Mouse (Mus musculus): ENCODE data around the gene Ppp1r37. TPM values are rescaled to one million over a fixed set of nuclear protein-coding genes. Genes with fewer than 3 reads are reported as not detected.

The Ppp1r37 gene
- polyA plus RNA-seq, 1 experiment from 2014 or later = 4.5 TPM

DNA sequence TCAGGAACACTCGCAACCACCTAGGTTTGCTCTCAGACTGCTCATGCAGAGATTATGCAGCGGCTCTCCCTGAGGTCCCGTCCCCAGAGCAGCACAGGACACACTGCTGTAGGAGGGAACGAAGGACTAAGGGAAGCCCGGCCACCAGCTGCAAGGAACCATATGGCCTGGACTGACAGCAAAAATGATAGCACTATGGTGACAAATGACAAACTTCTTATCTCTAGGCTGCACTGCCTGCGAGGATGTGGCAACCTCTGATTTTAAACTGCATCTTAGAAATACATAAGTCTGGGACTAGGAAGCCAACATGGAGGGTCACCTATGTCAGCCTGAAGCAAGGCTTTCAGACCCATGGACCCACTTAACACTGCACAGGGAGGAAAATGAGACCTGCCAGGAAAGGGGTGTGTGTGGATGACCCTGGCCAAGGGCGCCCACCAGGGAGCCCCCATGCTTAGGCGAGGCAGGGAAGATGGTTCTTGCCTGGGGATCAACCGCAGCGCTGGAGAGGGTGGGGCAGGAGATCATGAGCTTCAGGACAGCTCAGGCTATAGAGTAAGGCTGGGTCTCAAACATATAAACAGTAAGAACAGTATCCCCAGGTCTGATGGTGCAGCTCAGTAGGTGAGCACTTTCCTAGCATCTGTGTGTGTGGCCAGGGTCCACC is 30.3 kb upstream of the Ppp1r37 start:
- Histone ChIP-seq H3K27me3 (ENCODE audit: control insufficient read depth, insufficient read depth, low read length) (no peaks in the 10 kb centered on the region), H3K9me3 (ENCODE audit: control insufficient read depth, low read length) (no peaks in the 10 kb centered on the region), H3K27ac (ENCODE audit: low read depth, low read length) (no peak overlapping the region), H3K4me3 (ENCODE audit: low read depth, low read length) (no peak overlapping the region), H3K4me1 (ENCODE audit: control insufficient read depth, insufficient read depth, low read length) (no peaks in the 10 kb centered on the region), H3K36me3 (ENCODE audit: control insufficient read depth, insufficient read depth, low read length) (peaks cover 33% of the 10 kb centered on the region), H3K4me2 (ENCODE audit: low read depth) (no peak overlapping the region), H3K9ac (ENCODE audit: low read length) (no peak overlapping the region)
- 89% methylated on average over 10 of the region's 10 CpGs for WGBS
- no peak for DNase-seq (ENCODE audit: low spot score)
- no peak for ATAC-seq (ENCODE audit: insufficient read depth, low FRiP score, low TSS enrichment)

DNA sequence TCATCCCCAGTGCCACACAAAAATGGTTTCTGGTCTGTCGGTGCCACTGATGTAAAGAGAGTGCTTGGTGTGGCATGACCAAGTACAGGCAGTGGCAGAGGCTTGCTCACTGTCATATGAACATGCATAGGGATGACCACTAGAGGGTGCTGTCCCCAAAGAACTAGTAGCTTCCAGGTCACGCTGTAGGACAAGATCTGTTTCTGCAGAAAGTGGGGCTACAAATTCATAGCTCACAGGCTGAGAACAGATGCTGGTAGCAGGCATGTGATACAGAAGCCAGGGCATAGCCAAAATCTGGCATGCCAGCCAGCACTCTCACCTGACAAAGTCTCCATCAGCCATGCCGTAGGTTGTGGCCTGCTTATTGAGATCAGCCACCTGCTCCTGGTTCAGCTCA is 27.0 kb upstream of the Ppp1r37 start:
- H3K9ac ChIP-seq (ENCODE audit: low read length) = no peak overlapping the region
- H3K27ac ChIP-seq (ENCODE audit: low read depth, low read length) = no peak overlapping the region
- H3K9me3 ChIP-seq (ENCODE audit: control insufficient read depth, low read length) = no peaks in the 10 kb centered on the region
- DNase-seq (ENCODE audit: low spot score) = peak; percentile 63
- H3K36me3 ChIP-seq (ENCODE audit: control insufficient read depth, insufficient read depth, low read length) = peaks cover 41% of the 10 kb centered on the region
- 60% methylated on average over 3 of the region's 3 CpGs for WGBS
- ATAC-seq (ENCODE audit: insufficient read depth, low FRiP score, low TSS enrichment) = peak; percentile 49
- H3K4me1 ChIP-seq (ENCODE audit: control insufficient read depth, insufficient read depth, low read length) = no peaks in the 10 kb centered on the region
- H3K27me3 ChIP-seq (ENCODE audit: control insufficient read depth, insufficient read depth, low read length) = no peaks in the 10 kb centered on the region
- no peak overlapping the region for H3K4me2 ChIP-seq (ENCODE audit: low read depth)
- no peak overlapping the region for H3K4me3 ChIP-seq (ENCODE audit: low read depth, low read length)

DNA sequence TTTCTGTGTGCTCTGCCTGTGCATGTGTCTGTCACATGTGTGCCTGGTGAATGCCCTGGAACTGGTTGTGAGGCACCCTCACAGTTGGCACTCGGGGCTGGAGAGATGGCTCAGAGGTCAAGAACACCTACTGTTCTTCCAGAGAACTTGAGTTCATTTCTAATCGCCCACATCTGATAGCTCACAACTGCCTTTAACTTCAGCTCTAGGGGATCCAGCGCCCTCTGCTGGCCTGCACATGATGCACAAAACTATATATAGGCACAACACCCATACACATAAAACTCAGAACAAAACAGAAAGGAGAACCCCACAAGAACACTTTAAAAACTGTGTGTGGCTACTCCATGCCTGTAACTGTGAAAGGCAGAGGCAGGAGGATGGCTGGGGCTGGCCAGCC is 26.3 kb upstream of the Ppp1r37 start:
- H3K4me1 ChIP-seq (ENCODE audit: control insufficient read depth, insufficient read depth, low read length) = no peaks in the 10 kb centered on the region
- no peaks in the 10 kb centered on the region for H3K27me3 ChIP-seq (ENCODE audit: control insufficient read depth, insufficient read depth, low read length)
- no peak for ATAC-seq (ENCODE audit: insufficient read depth, low FRiP score, low TSS enrichment)
- H3K4me3 ChIP-seq (ENCODE audit: low read depth, low read length) = no peak overlapping the region
- no peak overlapping the region for H3K9ac ChIP-seq (ENCODE audit: low read length)
- H3K9me3 ChIP-seq (ENCODE audit: control insufficient read depth, low read length) = no peaks in the 10 kb centered on the region
- no peak overlapping the region for H3K4me2 ChIP-seq (ENCODE audit: low read depth)
- peaks cover 44% of the 10 kb centered on the region for H3K36me3 ChIP-seq (ENCODE audit: control insufficient read depth, insufficient read depth, low read length)
- peak; percentile 64 for DNase-seq (ENCODE audit: low spot score)
- 57% methylated on average over 3 of the region's 3 CpGs for WGBS
- no peak overlapping the region for H3K27ac ChIP-seq (ENCODE audit: low read depth, low read length)

DNA sequence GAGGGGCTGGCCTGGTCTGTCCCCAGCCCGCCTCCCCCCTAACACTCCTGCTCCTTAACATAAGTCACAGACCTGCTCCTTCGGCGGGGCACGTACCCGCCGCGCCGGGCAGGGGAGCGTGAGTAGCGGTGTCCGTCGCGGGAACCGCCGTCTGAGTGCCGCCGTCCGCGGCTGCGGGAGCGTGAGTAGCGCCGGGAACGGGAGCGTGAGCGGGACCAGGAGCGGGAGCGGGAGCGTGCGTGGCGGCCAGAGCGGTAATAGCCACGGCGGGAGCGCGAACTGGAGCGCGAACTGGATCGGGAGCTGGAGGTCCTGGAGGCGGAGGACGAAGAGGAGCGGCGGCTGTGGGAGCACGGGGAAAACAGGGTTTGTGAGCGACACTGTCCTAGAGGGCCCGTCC is 23.4 kb upstream of the Ppp1r37 start:
- no peak overlapping the region for H3K9ac ChIP-seq (ENCODE audit: low read length)
- no peak overlapping the region for H3K27ac ChIP-seq (ENCODE audit: low read depth, low read length)
- H3K27me3 ChIP-seq (ENCODE audit: control insufficient read depth, insufficient read depth, low read length) = no peaks in the 10 kb centered on the region
- no peak overlapping the region for H3K4me3 ChIP-seq (ENCODE audit: low read depth, low read length)
- no peak overlapping the region for H3K4me2 ChIP-seq (ENCODE audit: low read depth)
- DNase-seq (ENCODE audit: low spot score) (no peak), ATAC-seq (ENCODE audit: insufficient read depth, low FRiP score, low TSS enrichment) (no peak)
- WGBS = 72% methylated on average over 46 of the region's 46 CpGs
- H3K9me3 ChIP-seq (ENCODE audit: control insufficient read depth, low read length) = no peaks in the 10 kb centered on the region
- H3K4me1 ChIP-seq (ENCODE audit: control insufficient read depth, insufficient read depth, low read length) = no peaks in the 10 kb centered on the region
- peaks cover 45% of the 10 kb centered on the region for H3K36me3 ChIP-seq (ENCODE audit: control insufficient read depth, insufficient read depth, low read length)

DNA sequence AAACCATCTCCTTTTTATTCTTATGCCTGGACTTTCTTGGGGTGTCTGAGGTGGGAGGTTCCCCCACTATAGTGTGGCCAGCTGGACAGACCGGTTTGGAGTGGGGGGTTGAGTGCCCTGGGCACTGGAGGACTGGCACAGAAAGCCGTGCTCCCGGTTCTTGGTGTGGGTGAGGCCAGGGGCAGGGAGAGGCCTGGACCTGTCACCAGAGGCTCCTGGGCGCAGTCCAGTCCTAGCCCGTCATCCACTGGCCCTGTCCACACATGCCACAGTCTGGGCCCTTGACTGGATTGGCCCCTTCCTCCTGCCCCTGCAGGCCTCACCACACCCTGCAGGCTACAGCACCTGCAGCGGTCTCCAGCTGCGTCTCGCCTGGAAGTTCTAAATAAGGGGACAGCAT is 17.8 kb upstream of the Ppp1r37 start:
- Histone ChIP-seq H3K4me3 (ENCODE audit: low read depth, low read length) (no peak overlapping the region), H3K36me3 (ENCODE audit: control insufficient read depth, insufficient read depth, low read length) (peaks cover 12% of the 10 kb centered on the region), H3K4me1 (ENCODE audit: control insufficient read depth, insufficient read depth, low read length) (no peaks in the 10 kb centered on the region), H3K27ac (ENCODE audit: low read depth, low read length) (no peak overlapping the region), H3K27me3 (ENCODE audit: control insufficient read depth, insufficient read depth, low read length) (peaks cover 37% of the 10 kb centered on the region), H3K9me3 (ENCODE audit: control insufficient read depth, low read length) (no peaks in the 10 kb centered on the region), H3K9ac (ENCODE audit: low read length) (no peak overlapping the region), H3K4me2 (ENCODE audit: low read depth) (no peak overlapping the region)
- 86% methylated on average over 8 of the region's 8 CpGs for WGBS
- no peak for ATAC-seq (ENCODE audit: insufficient read depth, low FRiP score, low TSS enrichment)
- DNase-seq (ENCODE audit: low spot score) = no peak

DNA sequence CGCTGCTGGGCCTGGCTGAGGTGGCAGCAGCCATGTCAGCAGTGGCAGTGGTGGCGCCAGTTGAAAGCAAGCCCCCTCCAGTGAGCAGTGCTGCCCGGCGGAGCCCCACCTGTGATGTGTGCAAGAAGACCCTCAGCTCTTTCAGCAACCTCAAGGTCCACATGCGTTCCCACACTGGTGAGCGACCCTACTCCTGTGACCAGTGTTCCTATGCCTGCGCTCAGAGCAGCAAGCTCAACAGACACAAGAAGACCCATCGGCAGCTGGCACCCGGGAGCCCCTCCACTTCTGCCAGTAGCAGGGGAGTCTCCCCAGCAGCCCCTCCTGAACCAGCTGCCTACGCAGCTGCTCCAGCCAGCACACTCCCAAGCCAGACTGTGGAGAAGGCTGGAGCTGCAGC is 16.9 kb upstream of the Ppp1r37 start:
- Histone ChIP-seq H3K4me3 (ENCODE audit: low read depth, low read length) (no peak overlapping the region), H3K27ac (ENCODE audit: low read depth, low read length) (no peak overlapping the region), H3K4me1 (ENCODE audit: control insufficient read depth, insufficient read depth, low read length) (no peaks in the 10 kb centered on the region), H3K9me3 (ENCODE audit: control insufficient read depth, low read length) (no peaks in the 10 kb centered on the region), H3K9ac (ENCODE audit: low read length) (no peak overlapping the region), H3K27me3 (ENCODE audit: control insufficient read depth, insufficient read depth, low read length) (peaks cover 39% of the 10 kb centered on the region), H3K4me2 (ENCODE audit: low read depth) (no peak overlapping the region), H3K36me3 (ENCODE audit: control insufficient read depth, insufficient read depth, low read length) (peaks cover 9% of the 10 kb centered on the region)
- 87% methylated on average over 10 of the region's 10 CpGs for WGBS
- DNase-seq (ENCODE audit: low spot score) (no peak), ATAC-seq (ENCODE audit: insufficient read depth, low FRiP score, low TSS enrichment) (no peak)

DNA sequence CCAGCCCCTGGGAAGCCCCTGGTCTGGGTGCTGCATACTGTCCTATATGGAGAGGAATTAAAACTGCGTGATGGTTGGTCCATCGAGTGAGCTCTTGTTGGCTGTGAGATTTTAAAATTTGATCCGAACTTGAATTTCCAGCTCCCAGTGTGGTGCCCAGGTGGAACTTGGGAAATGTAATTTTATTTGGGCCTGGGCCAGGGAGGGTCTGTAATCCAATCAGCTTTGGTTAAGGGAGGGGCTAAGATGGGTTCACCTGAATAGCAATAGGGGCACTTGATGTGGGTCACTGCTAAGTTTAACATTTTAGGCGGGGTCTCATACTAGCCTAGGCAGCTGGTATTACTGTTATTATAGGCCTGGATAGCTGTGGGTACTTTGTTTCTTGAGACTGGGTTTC is 15.6 kb upstream of the Ppp1r37 start:
- no peaks in the 10 kb centered on the region for H3K4me1 ChIP-seq (ENCODE audit: control insufficient read depth, insufficient read depth, low read length)
- WGBS = 61% methylated on average over 4 of the region's 4 CpGs
- H3K4me2 ChIP-seq (ENCODE audit: low read depth) = no peak overlapping the region

DNA sequence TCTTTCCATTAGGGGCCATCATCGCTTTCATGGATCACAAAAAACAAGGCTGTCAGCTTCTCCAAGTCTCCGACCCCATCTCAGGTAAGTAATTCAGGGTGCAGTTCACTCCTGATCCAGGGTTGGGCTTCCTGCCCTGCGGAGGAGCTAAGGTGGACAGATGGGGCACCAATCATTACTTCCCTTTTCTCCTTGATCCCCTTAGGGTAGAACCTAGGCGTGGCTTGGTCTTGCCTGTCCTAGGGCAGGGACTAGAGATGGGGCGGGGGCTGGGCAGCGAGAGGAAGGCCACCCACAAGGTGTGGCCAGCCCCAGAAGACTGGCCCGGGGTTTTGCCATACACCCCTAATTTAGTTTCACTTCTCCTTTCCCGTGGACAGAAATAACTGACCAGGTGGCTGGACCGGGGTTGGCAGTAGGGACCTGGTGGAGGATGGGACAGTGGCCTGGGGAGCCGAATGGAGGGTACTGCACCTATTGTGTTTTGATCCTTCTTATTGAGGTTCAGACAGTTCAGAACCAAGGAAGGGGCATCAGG is 15.1 kb upstream of the Ppp1r37 start:
- H3K27ac ChIP-seq (ENCODE audit: low read depth, low read length) = no peak overlapping the region
- H3K9me3 ChIP-seq (ENCODE audit: control insufficient read depth, low read length) = no peaks in the 10 kb centered on the region
- H3K27me3 ChIP-seq (ENCODE audit: control insufficient read depth, insufficient read depth, low read length) = peaks cover 39% of the 10 kb centered on the region
- 15% methylated on average over 10 of the region's 10 CpGs for WGBS
- peak overlapping the region; percentile 22; the same call in 1 of the 2 replicates for H3K4me3 ChIP-seq (ENCODE audit: low read depth, low read length)
- H3K4me2 ChIP-seq (ENCODE audit: low read depth) = peak overlapping the region; percentile 48
- H3K9ac ChIP-seq (ENCODE audit: low read length) = no peak overlapping the region
- H3K36me3 ChIP-seq (ENCODE audit: control insufficient read depth, insufficient read depth, low read length) = peaks cover 4% of the 10 kb centered on the region; the same call in 1 of the 2 replicates
- DNase-seq (ENCODE audit: low spot score) = no peak
- no peaks in the 10 kb centered on the region for H3K4me1 ChIP-seq (ENCODE audit: control insufficient read depth, insufficient read depth, low read length)
- ATAC-seq (ENCODE audit: insufficient read depth, low FRiP score, low TSS enrichment) = no peak

More for the DNA sequence above, 15.6 kb upstream of the Ppp1r37 start:
- ATAC-seq (ENCODE audit: insufficient read depth, low FRiP score, low TSS enrichment) = no peak
- peaks cover 4% of the 10 kb centered on the region; the same call in 1 of the 2 replicates for H3K36me3 ChIP-seq (ENCODE audit: control insufficient read depth, insufficient read depth, low read length)
- no peak for DNase-seq (ENCODE audit: low spot score)
- H3K27ac ChIP-seq (ENCODE audit: low read depth, low read length) = no peak overlapping the region
- H3K9me3 ChIP-seq (ENCODE audit: control insufficient read depth, low read length) = no peaks in the 10 kb centered on the region
- no peak overlapping the region for H3K4me3 ChIP-seq (ENCODE audit: low read depth, low read length)
- peaks cover 39% of the 10 kb centered on the region for H3K27me3 ChIP-seq (ENCODE audit: control insufficient read depth, insufficient read depth, low read length)
- no peak overlapping the region for H3K9ac ChIP-seq (ENCODE audit: low read length)
